Mouse (Mus musculus) cerebellum, adult (tissue): ENCODE data around the gene Gm5169.
"Not testable (repeated sequence)": the region's sequence is repeated elsewhere in the genome, so short reads cannot be mapped to it uniquely, and the experiment has no call there.

Source experiments
- ATAC-seq: cut with Nextera tagmentation; 2 replicates; pipeline ENCODE4 v1.9.2; 2017; ENCODE audit warnings: mild to moderate bottlenecking, moderate library complexity, mixed read lengths; ENCODE audit not compliant: insufficient number of reproducible peaks, low FRiP score, low TSS enrichment

The Gm5169 gene

DNA sequence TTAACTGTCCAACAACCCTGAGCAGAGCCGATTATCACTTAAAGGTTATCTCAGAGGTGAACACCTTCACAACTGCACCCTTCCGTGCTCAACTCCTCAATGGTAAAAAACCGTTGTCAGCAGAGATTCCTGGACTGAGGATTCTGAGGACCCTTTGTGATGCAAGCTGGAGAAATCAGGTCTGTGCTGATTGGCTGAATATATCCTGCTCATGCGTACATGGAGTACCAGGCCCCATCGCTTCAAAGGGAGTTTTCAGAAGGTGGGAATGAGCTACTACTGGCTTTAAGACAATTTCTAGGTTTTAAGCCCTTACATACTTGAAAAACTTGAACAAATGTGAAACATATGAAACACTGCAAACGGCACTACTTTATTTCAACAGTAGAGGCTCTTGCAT is at the start of gene Gm5169:
Gm5169 (minus strand) TSS at position 101 of the 400 bp plus-strand sequence.
- ATAC-seq, result not testable (repeated sequence)

DNA sequence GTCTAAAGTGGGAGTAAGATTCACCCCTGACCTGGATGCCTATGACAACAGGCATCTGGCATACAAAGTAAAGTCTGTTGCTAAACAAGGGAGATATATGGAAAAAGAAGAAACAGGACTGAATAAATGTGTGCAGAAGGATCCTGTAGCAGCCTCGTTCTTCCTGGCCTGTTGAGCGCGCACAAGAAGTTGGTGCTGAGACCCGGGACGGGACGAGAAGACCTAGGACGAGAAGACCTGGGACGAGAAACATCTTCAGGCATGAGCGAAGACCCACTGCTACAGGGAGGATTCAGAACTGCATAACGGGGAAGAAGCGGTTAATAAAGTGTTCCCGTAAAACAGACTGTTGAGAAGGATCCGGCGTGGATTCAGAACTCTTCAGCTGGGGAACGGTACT is 46.2 kb upstream of the Gm5169 start:
- ATAC-seq, result not testable (repeated sequence)
